Mouse (Mus musculus): ENCODE results near the gene Dram1. TPM values are rescaled to one million over a fixed set of nuclear protein-coding genes. Genes with fewer than 3 reads are reported as not detected.

The Dram1 gene
- polyA plus RNA-seq (2012; rRNA removed), result 1.00 and 1.3 TPM in 2 replicates

GRCm38 (mm10) chr10:88379013-88379885 lies at the start of gene Dram1, which contains the start of gene Gnptab:
Gene Dram1, minus strand, starts transcription at chr10:88379080.
Gene Gnptab, plus strand, starts transcription at chr10:88379132.

Other genes starting within 250 kb of the Dram1 start
- gene Parpbp, start 232.1 kb downstream of the Dram1 start, polyA plus RNA-seq (2012; rRNA removed), result 3.8 and 4.4 TPM in 2 replicates
- gene Nup37, start 232.1 kb downstream of the Dram1 start, polyA plus RNA-seq (2012; rRNA removed), result 26.5 and 29.4 TPM in 2 replicates
- gene Washc3, start 178.0 kb downstream of the Dram1 start, polyA plus RNA-seq (2012; rRNA removed), result 27.3 and 29.8 TPM in 2 replicates
- gene Gnptab, start 52 bp upstream of the Dram1 start, polyA plus RNA-seq (2012; rRNA removed), result 33.6 and 36.2 TPM in 2 replicates
- gene Sycp3, start 80.5 kb upstream of the Dram1 start, polyA plus RNA-seq (2012; rRNA removed), result 0.16 and 0.17 TPM in 2 replicates
- 4.4 and 5.7 TPM in 2 replicates for gene Chpt1, start 125.0 kb upstream of the Dram1 start, polyA plus RNA-seq (2012; rRNA removed)
- 4.1 and 21.7 TPM in 2 replicates for gene Mybpc1, start 226.1 kb upstream of the Dram1 start, polyA plus RNA-seq (2012; rRNA removed)

Data from central nervous system, embryonic 14 days (tissue).